Mouse (Mus musculus) MEL (cell line): ENCODE data around the gene Zmiz1. TPM values are rescaled to one million over a fixed set of nuclear protein-coding genes. Genes with fewer than 3 reads are reported as not detected.

Source experiments
- DNase-seq: peaks from one replicate; pipeline ENCODE4 v3.0.0; 2011; ENCODE audit warnings: low read depth, low spot score
- H3K27ac ChIP-seq: 2 replicates; pipeline ENCODE4 v1.5.1; 2012; ENCODE audit warnings: low read depth, mild to moderate bottlenecking, control low read depth, low read length, moderate library complexity; ENCODE audit not compliant: control insufficient read depth
- H3K27me3 ChIP-seq, 2 experiments: fragments of 150-350 bp in 1 of 2; sonication (generic) in 1 of 2; 2 replicates each; pipeline ENCODE4 v1.6.1; 2012; ENCODE audit warnings: low read length in 2 of 2, mild to moderate bottlenecking in 2 of 2, improper control_type of control experiment in 1 of 2, moderate library complexity in 1 of 2; ENCODE audit not compliant: insufficient read depth in 2 of 2, control insufficient read depth in 1 of 2
- H3K36me3 ChIP-seq, 2 experiments: 2 replicates each; pipeline ENCODE4 v1.6.1; 2012 to 2014; ENCODE audit warnings: low read length in 2 of 2, improper control_type of control experiment in 1 of 2, inconsistent platforms in 1 of 2, mild to moderate bottlenecking in 1 of 2; ENCODE audit not compliant: insufficient read depth in 2 of 2, control insufficient read depth in 1 of 2
- H3K4me1 ChIP-seq, 2 experiments: fragments of 150-350 bp in 1 of 2; sonication (generic) in 1 of 2; 2 replicates each; pipeline ENCODE4 v1.6.1; 2012; ENCODE audit warnings: low read length in 2 of 2, improper control_type of control experiment in 1 of 2, mild to moderate bottlenecking in 1 of 2; ENCODE audit not compliant: insufficient read depth in 2 of 2, control insufficient read depth in 1 of 2
- H3K4me3 ChIP-seq, 2 experiments: fragments of 150-350 bp in 1 of 2; sonication (generic) in 1 of 2; 2 replicates each; pipeline ENCODE4 v1.5.1; 2012; ENCODE audit warnings: low read depth in 2 of 2, low read length in 2 of 2, mild to moderate bottlenecking in 2 of 2, moderate library complexity in 2 of 2, control low read depth in 1 of 2, improper control_type of control experiment in 1 of 2; ENCODE audit not compliant: control insufficient read depth in 1 of 2, insufficient read depth in 1 of 2
- H3K79me2 ChIP-seq: 2 replicates; pipeline ENCODE4 v1.6.1; 2012; ENCODE audit warnings: mild to moderate bottlenecking, low read length, moderate library complexity; ENCODE audit not compliant: control insufficient read depth, poor library complexity, insufficient read depth
- H3K9ac ChIP-seq: 2 replicates; pipeline ENCODE4 v1.6.1; 2012; ENCODE audit warnings: low read depth, mild to moderate bottlenecking, control low read depth, low read length, moderate library complexity; ENCODE audit not compliant: control insufficient read depth, poor library complexity, severe bottlenecking
- H3K9me3 ChIP-seq: fragments of 150-350 bp; sonication (generic); replicated peaks from 2 replicates; pipeline ENCODE4 v1.6.1; 2012; ENCODE audit warnings: mild to moderate bottlenecking, low read length, improper control_type of control experiment, moderate library complexity; ENCODE audit not compliant: insufficient read depth
- BHLHE40 ChIP-seq: IDR thresholded peaks from 2 replicates; pipeline ENCODE4 v1.6.1; 2012; ENCODE audit warnings: low read depth, mild to moderate bottlenecking, inconsistent platforms, low read length, improper control_type of control experiment, borderline replicate concordance
- CTCF ChIP-seq, 3 experiments: IDR thresholded peaks in 2 of 3; conservative IDR thresholded peaks in 1 of 3; 2 replicates each; pipeline ENCODE4 v1.5.1; 2011 to 2012; ENCODE audit warnings: low read length in 3 of 3, low read depth in 2 of 3, mild to moderate bottlenecking in 2 of 3, improper control_type of control experiment in 1 of 3, inconsistent platforms in 1 of 3, mixed read lengths in 1 of 3, moderate library complexity in 1 of 3; ENCODE audit not compliant: control insufficient read depth in 1 of 3, insufficient read depth in 1 of 3, poor library complexity in 1 of 3, severe bottlenecking in 1 of 3
- E2F4 ChIP-seq: IDR thresholded peaks from 2 replicates; pipeline ENCODE4 v1.6.1; 2011; ENCODE audit warnings: low read depth, low read length, improper control_type of control experiment, borderline replicate concordance
- ELF1 ChIP-seq: IDR thresholded peaks from 2 replicates; pipeline ENCODE4 v1.6.1; 2014; ENCODE audit warnings: low read depth, mild to moderate bottlenecking, inconsistent platforms, low read length, improper control_type of control experiment, moderate library complexity
- EP300 ChIP-seq, 2 experiments: IDR thresholded peaks; 2 replicates each; pipeline ENCODE4 v1.6.1; 2011; ENCODE audit warnings: improper control_type of control experiment in 2 of 2, low read length in 2 of 2, low read depth in 1 of 2, mild to moderate bottlenecking in 1 of 2
- ETS1 ChIP-seq: IDR thresholded peaks from 2 replicates; pipeline ENCODE4 v1.6.1; 2012; ENCODE audit warnings: low read depth, mild to moderate bottlenecking, inconsistent platforms, low read length, improper control_type of control experiment, moderate library complexity
- GABPA ChIP-seq: IDR thresholded peaks from 2 replicates; pipeline ENCODE4 v1.6.1; 2012; ENCODE audit warnings: low read depth, mild to moderate bottlenecking, inconsistent platforms, low read length, improper control_type of control experiment, moderate library complexity
- GATA1 ChIP-seq: IDR thresholded peaks from 2 replicates; pipeline ENCODE4 v1.6.1; 2011; ENCODE audit warnings: low read depth, low read length, improper control_type of control experiment
- JUND ChIP-seq: IDR thresholded peaks from 2 replicates; pipeline ENCODE4 v1.6.1; 2011; ENCODE audit warnings: low read depth, mild to moderate bottlenecking, improper control_type of control experiment, low read length
- MAFK ChIP-seq: IDR thresholded peaks from 2 replicates; pipeline ENCODE4 v1.6.1; 2011; ENCODE audit warnings: low read depth, mild to moderate bottlenecking, low read length, improper control_type of control experiment, borderline replicate concordance
- MAZ ChIP-seq: IDR thresholded peaks from 2 replicates; pipeline ENCODE4 v1.6.1; 2012; ENCODE audit warnings: low read depth, mild to moderate bottlenecking, inconsistent platforms, low read length, improper control_type of control experiment
- MEF2A ChIP-seq: IDR thresholded peaks from 2 replicates; pipeline ENCODE4 v1.6.1; 2014; ENCODE audit warnings: low read depth, mild to moderate bottlenecking, inconsistent platforms, low read length, improper control_type of control experiment; ENCODE audit not compliant: poor library complexity, insufficient replicate concordance, severe bottlenecking; ENCODE audit errors: extremely low read depth
- MXI1 ChIP-seq: IDR thresholded peaks from 2 replicates; pipeline ENCODE4 v1.6.1; 2011; ENCODE audit warnings: mild to moderate bottlenecking, low read depth, low read length, improper control_type of control experiment
- MYB ChIP-seq: IDR thresholded peaks from 2 replicates; pipeline ENCODE4 v1.6.1; 2011; ENCODE audit warnings: mild to moderate bottlenecking, low read depth, low read length, improper control_type of control experiment
- NELFE ChIP-seq: IDR thresholded peaks from 2 replicates; pipeline ENCODE4 v1.6.1; 2011; ENCODE audit warnings: low read depth, low read length, improper control_type of control experiment
- POLR2AphosphoS2 ChIP-seq: IDR thresholded peaks from 2 replicates; pipeline ENCODE4 v1.6.1; 2011; ENCODE audit warnings: low read length, improper control_type of control experiment
- POLR2AphosphoS5 ChIP-seq: IDR thresholded peaks from 2 replicates; pipeline ENCODE4 v1.6.1; 2012; ENCODE audit warnings: low read depth, borderline replicate concordance, mild to moderate bottlenecking, inconsistent platforms, low read length, moderate library complexity, mixed read lengths
- RAD21 ChIP-seq: IDR thresholded peaks from 2 replicates; pipeline ENCODE4 v1.6.1; 2011; ENCODE audit warnings: mild to moderate bottlenecking, low read depth, low read length, improper control_type of control experiment
- RCOR1 ChIP-seq: IDR thresholded peaks from 2 replicates; pipeline ENCODE4 v1.6.1; 2012; ENCODE audit warnings: low read depth, mild to moderate bottlenecking, inconsistent platforms, low read length, improper control_type of control experiment
- SIN3A ChIP-seq: IDR thresholded peaks from 2 replicates; pipeline ENCODE4 v1.6.1; 2012; ENCODE audit warnings: low read length, improper control_type of control experiment, inconsistent platforms
- TBP ChIP-seq: IDR thresholded peaks from 2 replicates; pipeline ENCODE4 v1.8.0; 2011; ENCODE audit warnings: low read depth, low read length, improper control_type of control experiment
- USF1 ChIP-seq: IDR thresholded peaks from 2 replicates; pipeline ENCODE4 v1.6.1; 2014; ENCODE audit warnings: low read depth, mild to moderate bottlenecking, inconsistent platforms, low read length, improper control_type of control experiment, moderate library complexity
- USF2 ChIP-seq, 2 experiments: IDR thresholded peaks; 2 replicates each; pipeline ENCODE4 v1.6.1; 2011 to 2012; ENCODE audit warnings: improper control_type of control experiment in 2 of 2, low read length in 2 of 2, borderline replicate concordance in 1 of 2, inconsistent platforms in 1 of 2, low read depth in 1 of 2, mild to moderate bottlenecking in 1 of 2; ENCODE audit not compliant: insufficient read depth in 1 of 2
- ZMIZ1 ChIP-seq: IDR thresholded peaks from 2 replicates; pipeline ENCODE4 v1.6.1; 2012; ENCODE audit warnings: low read depth, mild to moderate bottlenecking, inconsistent platforms, low read length, improper control_type of control experiment, moderate library complexity
- polyA plus RNA-seq, 2 experiments: library from polyadenylated mRNA; stranded (reverse) in 1 of 2; unstranded in 1 of 2; fragments of >175 nt in 1 of 2; fragments of >200 nt in 1 of 2; gene quantifications; 2 replicates each; pipeline versions ENCODE4 v1.2.1 to v1.2.4; 2012; ENCODE audit warnings: low replicate concordance in 2 of 2, low read depth in 1 of 2; ENCODE audit not compliant: insufficient read length in 2 of 2, insufficient read depth in 1 of 2, missing spikeins in 1 of 2
- total RNA-seq: library from RNA; depleted of rRNA; stranded (reverse); fragments of 300-350 nt; gene quantifications from 2 replicates; pipeline ENCODE4 v1.2.3, GENCODE M21; 2012

The Zmiz1 gene
- total and polyA plus RNA-seq, 3 experiments: 2.7 to 19.9 TPM; not detected in 1

GRCm38 (mm10) chr14:25510362-25510761, 51.4 kb downstream of the Zmiz1 start:
- no peak overlapping the region for H3K9ac ChIP-seq
- DNase-seq: no peak
- H3K79me2 ChIP-seq: no peaks in the 10 kb centered on the region
- no peak overlapping the region for H3K4me3 ChIP-seq
- H3K36me3 ChIP-seq: peaks cover 0 to 4% of the 10 kb centered on the region in 2 experiments; a peak in 3 of 4 replicates
- TF ChIP-seq ETS1 (no peak), USF1 (no peak), GATA1 (no peak), USF2 (IDR thresholded peaks at IDR 0.05; ENCODE audit: borderline replicate concordance in 1 of 2, insufficient read depth in 1 of 2, low read depth in 1 of 2, low read length in 2 of 2) (no peak), NELFE (no peak), MXI1 (no peak), BHLHE40 (no peak), RAD21 (no peak), RCOR1 (no peak), POLR2AphosphoS2 (no peak), MAFK (no peak), MAZ (no peak), ELF1 (no peak), ZMIZ1 (no peak), CTCF (IDR thresholded peaks at IDR 0.05 in 2 of 3, conservative IDR thresholded peaks at IDR 0.05 in 1 of 3; ENCODE audit: control insufficient read depth in 1 of 3, insufficient read depth in 1 of 3, low read depth in 2 of 3, low read length in 3 of 3, poor library complexity in 1 of 3, severe bottlenecking in 1 of 3) (no peak), SIN3A (no peak), E2F4 (no peak), JUND (no peak), EP300 (IDR thresholded peaks at IDR 0.05; ENCODE audit: low read depth in 1 of 2, low read length in 2 of 2) (no peak), GABPA (no peak)
- no peaks in the 10 kb centered on the region for H3K27me3 ChIP-seq
- H3K4me1 ChIP-seq: peaks cover 4 to 11% of the 10 kb centered on the region in 2 experiments; a peak in 3 of 4 replicates
- H3K9me3 ChIP-seq: no peaks in the 10 kb centered on the region
- no peak overlapping the region for H3K27ac ChIP-seq

DNA sequence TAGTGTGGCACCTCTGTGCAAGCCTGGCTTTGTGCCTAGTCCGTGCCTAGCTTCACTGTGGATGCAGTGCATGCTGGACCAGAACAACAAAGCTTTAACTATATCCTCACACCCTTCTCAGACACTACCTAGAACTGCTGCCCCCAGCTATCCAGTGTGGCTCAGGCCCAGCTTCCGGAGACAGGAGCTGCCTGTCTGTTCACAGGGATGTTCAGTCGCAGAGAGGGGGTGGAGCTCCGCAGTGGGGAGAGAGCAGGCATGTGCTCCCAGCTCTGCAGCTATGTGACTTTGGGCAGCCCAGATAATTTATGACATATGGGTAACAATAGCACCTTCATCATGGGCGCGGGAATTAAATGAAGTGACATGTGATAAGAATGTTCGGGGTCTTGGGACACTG, 52.0 kb downstream of the Zmiz1 start:
- TF ChIP-seq SIN3A (no peak), USF1 (no peak), RAD21 (no peak), MXI1 (no peak), TBP (no peak), MEF2A (no peak), ELF1 (no peak), RCOR1 (no peak), POLR2AphosphoS5 (no peak), ETS1 (no peak), MYB (no peak), USF2 (IDR thresholded peaks at IDR 0.05; ENCODE audit: borderline replicate concordance in 1 of 2, insufficient read depth in 1 of 2, low read depth in 1 of 2, low read length in 2 of 2) (no peak), ZMIZ1 (no peak), GATA1 (no peak), MAFK (no peak)
- TF ChIP-seq, all 39 proteins: peak for 0

More for the DNA sequence above, 52.0 kb downstream of the Zmiz1 start:
- Histone ChIP-seq H3K9ac (no peak overlapping the region), H3K4me1 (peaks cover 7 to 17% of the 10 kb centered on the region in 2 experiments; a peak in 3 of 4 replicates), H3K9me3 (no peaks in the 10 kb centered on the region), H3K27me3 (no peaks in the 10 kb centered on the region), H3K79me2 (peaks cover 2% of the 10 kb centered on the region; the same call in 1 of the 2 replicates), H3K36me3 (peaks cover 0 to 10% of the 10 kb centered on the region in 2 experiments; a peak in 3 of 4 replicates), H3K27ac (no peak overlapping the region), H3K4me3 (no peak overlapping the region)
- no peak for DNase-seq
